Mouse (Mus musculus) liver, postnatal 0 days (tissue): ENCODE measurements around the gene Tesmin.

Experiments used
- CTCF ChIP-seq: sonication (generic); IDR thresholded peaks from 2 replicates; pipeline ENCODE4 v1.5.1; 2016; ENCODE audit warnings: antibody characterized with exemption, low read depth
- EP300 ChIP-seq: IDR thresholded peaks from 2 replicates; pipeline ENCODE4 v1.6.1; 2016; ENCODE audit warnings: antibody characterized with exemption, low read depth, mild to moderate bottlenecking

GRCm38 (mm10) chr19:3388061-3388460, 596 bp upstream of the Tesmin start:
- TF ChIP-seq CTCF (no peak), EP300 (no peak)
